Mouse (Mus musculus) left cerebral cortex, adult 18-20 months (tissue): ENCODE measurements around the gene Gatd1. TPM values are rescaled to one million over a fixed set of nuclear protein-coding genes. Genes with fewer than 3 reads are reported as not detected.
"Not testable (repeated sequence)": the region's sequence is repeated elsewhere in the genome, so short reads cannot be mapped to it uniquely, and the experiment has no call there.

Source experiments
- DNase-seq, 2 experiments: peaks; one replicate each; pipeline ENCODE4 v3.0.0; 2021 to 2022; ENCODE audit warnings: low spot score in 2 of 2, mixed read lengths in 1 of 2
- long read RNA-seq, 2 experiments: library from polyadenylated mRNA; stranded (forward); transcript quantifications; one replicate each; pipeline ENCODE4 v2.0.0; 2021
- total RNA-seq, 2 experiments: library from RNA; stranded (reverse); gene quantifications; 2 replicates each; pipeline ENCODE4 v1.2.3; 2021

Gatd1 gene
- 10 to 100 TPM; 40.4 to 45.1 TPM for total RNA-seq
- long read RNA-seq, experiment 1, transcript Gatd1-201 (8 exons, 1,898 nt), result major isoform, 17 of 26 reads
- long read RNA-seq, experiment 1, partial matches to known transcripts, result 2 of 26 reads
- long read RNA-seq, experiment 1, other reads (novel, unspliced or antisense), result 6 of 26 reads
- long read RNA-seq, experiment 2, transcript Gatd1-201 (8 exons, 1,898 nt), result major isoform, 17 of 24 reads
- long read RNA-seq, experiment 2, partial matches to known transcripts, result 3 of 24 reads
- long read RNA-seq, experiment 2, other reads (novel, unspliced or antisense), result 4 of 24 reads

- DNase-seq, result peak; percentile 99 to 100
Observed at GRCm38 (mm10) chr7:141413809-141414584, at the start of gene Gatd1. Gene Gatd1, minus strand, starts transcription at chr7:141414136.

GRCm38 (mm10) chr7:141462333-141462821 lies 48.4 kb upstream of the Gatd1 start:
- no peak for DNase-seq

GRCm38 (mm10) chr7:141461521-141462332 lies 47.8 kb upstream of the Gatd1 start:
- DNase-seq, result no peak

- DNase-seq, result no peak
Observed at GRCm38 (mm10) chr7:141460391-141461113, 46.6 kb upstream of the Gatd1 start, which contains the start of gene Cracr2b. Gene Cracr2b, plus strand, starts transcription at chr7:141461094.

GRCm38 (mm10) chr7:141460001-141460390 lies 46.1 kb upstream of the Gatd1 start:
- no peak for DNase-seq

- no peak for DNase-seq
Observed at GRCm38 (mm10) chr7:141459301-141459711, 45.4 kb upstream of the Gatd1 start.

GRCm38 (mm10) chr7:141458661-141459060 lies 44.7 kb upstream of the Gatd1 start:
- DNase-seq, result no peak

- DNase-seq, result peak in 1 of 2 experiments; percentile 46
Observed at GRCm38 (mm10) chr7:141457986-141458660, 44.2 kb upstream of the Gatd1 start.

- no peak for DNase-seq
Observed at GRCm38 (mm10) chr7:141457236-141457635, 43.3 kb upstream of the Gatd1 start.

GRCm38 (mm10) chr7:141456739-141457138 lies 42.8 kb upstream of the Gatd1 start:
- no peak for DNase-seq

- no peak for DNase-seq
Observed at GRCm38 (mm10) chr7:141455610-141456314, 41.8 kb upstream of the Gatd1 start.

GRCm38 (mm10) chr7:141454967-141455551 lies 41.1 kb upstream of the Gatd1 start, which contains the start of gene Pnpla2:
Gene Pnpla2, plus strand, starts transcription at chr7:141455198.
- DNase-seq, result peak; percentile 90 to 92

GRCm38 (mm10) chr7:141453636-141454035 lies 39.7 kb upstream of the Gatd1 start:
- no peak for DNase-seq

GRCm38 (mm10) chr7:141451928-141452327 lies 38.0 kb upstream of the Gatd1 start:
- no peak for DNase-seq

- DNase-seq, result peak; percentile 94 to 95
Observed at GRCm38 (mm10) chr7:141447110-141447991, 33.4 kb upstream of the Gatd1 start, which contains the start of gene Rplp2. Gene Rplp2, plus strand, starts transcription at chr7:141447370.

- DNase-seq, result not testable (repeated sequence)
Observed at GRCm38 (mm10) chr7:141446374-141446773, 32.4 kb upstream of the Gatd1 start.

GRCm38 (mm10) chr7:141443828-141444237 lies 29.9 kb upstream of the Gatd1 start, which contains the start of gene Pidd1:
Gene Pidd1, minus strand, starts transcription at chr7:141444025.
- peak in 1 of 2 experiments; percentile 42 for DNase-seq
